28 mouse cellular contexts compared by ENCODE assay signal in the genomic region with DNA sequence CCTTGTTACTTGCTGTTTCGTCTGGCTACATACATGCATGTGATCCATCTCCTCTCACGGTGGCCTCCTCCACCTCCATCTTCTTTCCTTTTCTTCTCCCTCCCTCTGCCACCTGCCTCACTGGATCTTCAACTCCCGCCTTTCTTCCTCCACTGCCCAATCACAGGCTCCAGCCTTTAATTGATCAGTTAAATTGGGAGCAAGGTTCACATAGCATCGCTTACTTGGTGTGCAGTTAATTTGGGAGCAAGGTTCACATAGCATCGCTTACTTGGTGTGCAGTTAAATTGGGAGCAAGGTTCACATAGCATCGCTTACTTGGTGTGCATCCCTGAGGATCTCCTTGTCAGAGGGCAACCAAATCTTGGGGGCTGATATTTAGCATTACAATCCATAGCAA. TPM values are rescaled to one million over a fixed set of nuclear protein-coding genes. Genes with fewer than 3 reads are reported as not detected.
DNase-seq lines count a peak whose midpoint lies in the region; ATAC-seq and TF ChIP-seq lines count a peak whose summit lies in the region.
"Had no signal": no experiment of that assay in that cellular context is flagged by ENCODE, and none has a peak within 500 bp of the region (broad histone marks: within the 10 kb centered on the region; RNA-seq: fewer than 3 reads in every experiment).

No protein-coding gene starts in this region.

- H3K36me3 ChIP-seq in liver, adult 2 months (ENCODE audit: control insufficient read depth, insufficient read depth, low read length): no peaks in the 10 kb centered on the region
- no peaks in the 10 kb centered on the region for H3K36me3 ChIP-seq in liver, embryonic 12.5 days
- no peaks in the 10 kb centered on the region for H3K36me3 ChIP-seq in kidney, postnatal 0 days (ENCODE audit: insufficient read depth, low read length)
- H3K36me3 ChIP-seq: heart, embryonic 12.5 days; limb, embryonic 13.5 days; midbrain, embryonic 10.5 days; midbrain, embryonic 15.5 days; neural tube, embryonic 15.5 days; stomach, embryonic 15.5 days had no signal

- no peaks in the 10 kb centered on the region for H3K9me3 ChIP-seq in liver, embryonic 12.5 days (replicated peaks)
- H3K9me3 ChIP-seq in kidney, postnatal 0 days (replicated peaks; ENCODE audit: low read length): no peaks in the 10 kb centered on the region
- H3K9me3 ChIP-seq: heart, embryonic 12.5 days; limb, embryonic 13.5 days; midbrain, embryonic 10.5 days; midbrain, embryonic 15.5 days; neural tube, embryonic 15.5 days; stomach, embryonic 15.5 days had no signal

- H3K4me2 ChIP-seq in liver, embryonic 12.5 days: no peak overlapping the region
- H3K4me2 ChIP-seq in kidney, postnatal 0 days (ENCODE audit: low read length): no peak overlapping the region
- H3K4me2 ChIP-seq: heart, embryonic 12.5 days; hindbrain, embryonic 14.5 days; limb, embryonic 13.5 days; lung, embryonic 14.5 days; midbrain, embryonic 15.5 days; neural tube, embryonic 15.5 days; stomach, embryonic 15.5 days had no signal

- H3K9ac ChIP-seq in liver, adult 2 months (ENCODE audit: low read depth, low read length): no peak overlapping the region
- no peak overlapping the region for H3K9ac ChIP-seq in liver, embryonic 12.5 days
- H3K9ac ChIP-seq in kidney, postnatal 0 days (ENCODE audit: low read depth, low read length): no peak overlapping the region
- H3K9ac ChIP-seq: forebrain, postnatal 0 days; heart, embryonic 12.5 days; hindbrain, embryonic 14.5 days; limb, embryonic 13.5 days; liver, embryonic 14.5 days; lung, embryonic 14.5 days; midbrain, embryonic 15.5 days; neural tube, embryonic 15.5 days; stomach, embryonic 15.5 days had no signal

- TF ChIP-seq POLR2A in liver, adult 2 months (IDR thresholded peaks at IDR 0.05; ENCODE audit: extremely low read depth, insufficient read depth, low read length): no peak

- H3K27ac ChIP-seq in liver, adult 2 months (replicated peaks; ENCODE audit: insufficient read depth, low read depth, low read length): no peak overlapping the region
- no peak overlapping the region for H3K27ac ChIP-seq in liver, embryonic 12.5 days
- H3K27ac ChIP-seq in kidney, postnatal 0 days: no peak overlapping the region
- H3K27ac ChIP-seq: hindbrain, embryonic 14.5 days; layer of hippocampus, adult 2 months; left cerebral cortex, adult 2 months; limb, embryonic 13.5 days; liver, embryonic 14.5 days; midbrain, embryonic 10.5 days; midbrain, embryonic 15.5 days; neural tube, embryonic 15.5 days; stomach, embryonic 15.5 days had no signal

- peak; percentile 37 for DNase-seq in heart, adult 11 months
- no peak for DNase-seq in heart, postnatal 25 days (ENCODE audit: low spot score)
- DNase-seq in liver, adult 2 months (ENCODE audit: extremely low read depth, low read depth, low spot score): peak; percentile 47
- no peak for DNase-seq in kidney, postnatal 0 days (ENCODE audit: low spot score)
- DNase-seq in gastrocnemius, postnatal 25 days: no peak
- DNase-seq in cerebellum, postnatal 10 days: no peak
- DNase-seq: adrenal gland, adult 2 months; adrenal gland, postnatal 36 days; cerebellum, adult 18-20 months; cerebellum, postnatal 14 days; forebrain, postnatal 0 days; lung, embryonic 14.5 days; retina, postnatal 1 day; right cerebral cortex, postnatal 14 days had no signal

- intact Hi-C loops in heart, postnatal 25 days (cut with DNase I): no loop called here

- no peak for TF ChIP-seq CTCF in liver, adult 2 months (IDR thresholded peaks at IDR 0.05; ENCODE audit: low read depth, low read length)
- TF ChIP-seq CTCF in kidney, postnatal 0 days (IDR thresholded peaks at IDR 0.05; ENCODE audit: low read depth): no peak

- 41% methylated on average over 6 of the region's 6 CpGs for WGBS in liver, adult 2 months
- 70% methylated on average over 6 of the region's 6 CpGs for WGBS in liver, embryonic 12.5 days (ENCODE audit: insufficient replicate concordance)
- WGBS in kidney, postnatal 0 days: 75% methylated on average over 6 of the region's 6 CpGs

- no peak for ATAC-seq in liver, embryonic 12.5 days
- peak; percentile 52; the same call in 1 of the 2 replicates for ATAC-seq in kidney, postnatal 0 days (replicated peaks; ENCODE audit: low FRiP score, low read depth)
- ATAC-seq: activated CD4-positive, CD25-positive, alpha-beta regulatory T cell, adult 4 months; forebrain, postnatal 0 days; midbrain, embryonic 15.5 days had no signal

- no peak overlapping the region for H3K4me3 ChIP-seq in liver, adult 2 months (ENCODE audit: insufficient read depth, low read depth, low read length)
- H3K4me3 ChIP-seq in liver, embryonic 12.5 days: no peak overlapping the region
- H3K4me3 ChIP-seq in kidney, postnatal 0 days (replicated peaks; ENCODE audit: low read depth, low read length): no peak overlapping the region
- H3K4me3 ChIP-seq: erythroblast, embryonic 14.5 days; heart, embryonic 12.5 days; layer of hippocampus, adult 2 months; left cerebral cortex, adult 2 months; limb, embryonic 13.5 days; midbrain, embryonic 10.5 days; midbrain, embryonic 15.5 days; neural tube, embryonic 15.5 days; stomach, embryonic 15.5 days had no signal

- H3K27me3 ChIP-seq in liver, adult 2 months (ENCODE audit: control insufficient read depth, insufficient read depth, low read length): no peaks in the 10 kb centered on the region
- no peaks in the 10 kb centered on the region for H3K27me3 ChIP-seq in liver, embryonic 12.5 days (replicated peaks)
- H3K27me3 ChIP-seq in kidney, postnatal 0 days (ENCODE audit: insufficient read depth, low read length): no peaks in the 10 kb centered on the region
- H3K27me3 ChIP-seq: CH12.LX; heart, embryonic 12.5 days; limb, embryonic 13.5 days; midbrain, embryonic 15.5 days; neural tube, embryonic 15.5 days; stomach, embryonic 15.5 days had no signal

- H3K4me1 ChIP-seq in liver, adult 2 months (ENCODE audit: control insufficient read depth, insufficient read depth, low read length): no peaks in the 10 kb centered on the region
- no peaks in the 10 kb centered on the region for H3K4me1 ChIP-seq in liver, embryonic 12.5 days
- no peaks in the 10 kb centered on the region for H3K4me1 ChIP-seq in kidney, postnatal 0 days (replicated peaks; ENCODE audit: insufficient read depth, low read length)
- H3K4me1 ChIP-seq: limb, embryonic 13.5 days had no signal

- H3K79me2 ChIP-seq in liver, adult 2 months (ENCODE audit: control insufficient read depth, insufficient read depth, low read length): no peaks in the 10 kb centered on the region

RNA-seq across cellular contexts. Expression of a gene that starts 52.9 kb away (rescaled TPM):
- 10 to 100 TPM; 39.7 to 43.6 TPM for total RNA-seq in heart, postnatal 25 days (2021)
- total RNA-seq in liver, adult 2 months (2014; rRNA removed): 19.3 and 20.0 TPM in 2 replicates
- 12.1 TPM in 2 replicates for polyA plus RNA-seq in liver, adult 2 months (2012; rRNA removed)
- polyA plus RNA-seq in liver, embryonic 12.5 days (2016; fragmentation: Nextera tagmentation; extraction: Ambion mirVana): 2.9 and 3.5 TPM in 2 replicates
- 8.5 TPM in 2 replicates for polyA plus RNA-seq in kidney, postnatal 0 days (2015; fragmentation: Nextera tagmentation; extraction: Ambion mirVana)
- 10 to 100 TPM; 31.8 to 83.3 TPM for total RNA-seq in gastrocnemius, postnatal 25 days (2021)

Comparison
In these comparisons a context has a peak if more than half of its experiments do, and no peak if none do; other contexts are left out.
1. DNase-seq: peak in heart, adult 11 months (single experiment) and liver, adult 2 months (single experiment); none in heart, postnatal 25 days (single experiment), kidney, postnatal 0 days (single experiment), gastrocnemius, postnatal 25 days (single experiment) and cerebellum, postnatal 10 days (0 of 2).